Mouse (Mus musculus): ENCODE results near the gene Cacnb2. TPM values are rescaled to one million over a fixed set of nuclear protein-coding genes. Genes with fewer than 3 reads are reported as not detected.
A peak's percentile ranks its signal among the peaks of the same experiment; 100 is the strongest.

Cacnb2 gene
- polyA plus RNA-seq, 1 experiment from 2014 or later: 6.9 TPM

DNA sequence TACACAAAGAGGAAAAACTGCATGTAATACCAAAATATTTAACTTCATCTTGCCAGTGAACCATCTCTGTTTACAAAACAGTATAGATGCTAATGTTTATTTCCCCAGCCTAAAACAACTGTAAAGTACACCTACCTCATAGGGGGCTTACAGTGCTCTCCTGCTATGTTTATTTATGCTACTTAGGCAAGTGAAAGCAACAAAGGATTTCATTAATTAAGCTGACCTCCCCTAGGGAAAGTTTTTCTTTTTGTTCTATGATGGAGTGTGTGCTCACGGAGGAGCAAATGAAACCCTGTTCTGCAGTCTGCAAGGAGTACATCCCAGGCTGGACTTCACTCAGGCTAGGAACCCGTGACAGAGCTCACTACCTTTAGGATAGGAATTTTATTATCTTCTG is 272.2 kb downstream of the Cacnb2 start:
- Histone ChIP-seq H3K4me3 (replicated peaks) (peak overlapping the region; percentile 40), H3K27ac (replicated peaks) (0 out of 2 replicates have a peak overlapping the region, but pooled peaks have one; percentile 23), H3K27me3 (replicated peaks) (no peaks in the 10 kb centered on the region), H3K4me2 (peak overlapping the region; percentile 60), H3K9me3 (replicated peaks) (no peaks in the 10 kb centered on the region), H3K9ac (replicated peaks) (no peak overlapping the region), H3K36me3 (no peaks in the 10 kb centered on the region), H3K4me1 (peaks cover 29% of the 10 kb centered on the region)
- WGBS: 17% methylated on average over 2 of the region's 2 CpGs
- no peak for ATAC-seq (ENCODE audit: low FRiP score)

GRCm38 (mm10) chr2:14875616-14876015 is 272.7 kb downstream of the Cacnb2 start:
- ATAC-seq (ENCODE audit: low FRiP score): peak; percentile 46
- H3K4me3 ChIP-seq (replicated peaks): peak overlapping the region; percentile 40
- peaks cover 29% of the 10 kb centered on the region for H3K4me1 ChIP-seq
- 36% methylated on average over 6 of the region's 6 CpGs for WGBS
- H3K36me3 ChIP-seq: no peaks in the 10 kb centered on the region
- no peak overlapping the region for H3K9ac ChIP-seq (replicated peaks)
- H3K27me3 ChIP-seq (replicated peaks): no peaks in the 10 kb centered on the region
- H3K4me2 ChIP-seq: peak overlapping the region; percentile 60
- H3K27ac ChIP-seq (replicated peaks): peak overlapping the region; percentile 23; the same call in 1 of the 2 replicates
- no peaks in the 10 kb centered on the region for H3K9me3 ChIP-seq (replicated peaks)

DNA sequence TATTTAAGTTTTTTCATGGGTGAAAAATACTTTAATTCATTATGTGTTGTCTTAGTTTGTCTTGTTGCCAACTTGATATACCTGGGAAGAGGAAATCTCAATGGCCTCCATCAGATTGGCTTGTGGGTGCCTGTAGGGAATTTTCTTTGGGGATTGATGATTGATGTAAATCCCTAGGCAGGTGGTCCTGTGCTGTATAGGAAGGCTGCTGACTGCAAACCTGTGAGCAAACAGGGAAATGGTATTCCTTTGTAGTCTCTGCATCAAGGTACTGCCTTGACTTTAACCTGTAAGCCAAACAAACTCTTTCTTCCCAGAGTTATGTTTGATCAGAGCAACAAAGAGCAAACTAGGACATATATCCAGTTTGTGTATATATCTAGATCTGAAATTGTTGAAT is 276.1 kb downstream of the Cacnb2 start:
- H3K4me2 ChIP-seq: no peak overlapping the region
- no peak overlapping the region for H3K4me3 ChIP-seq (replicated peaks)
- H3K27ac ChIP-seq (replicated peaks): no peak overlapping the region
- H3K4me1 ChIP-seq: peaks cover 17% of the 10 kb centered on the region
- no peaks in the 10 kb centered on the region for H3K27me3 ChIP-seq (replicated peaks)
- no peaks in the 10 kb centered on the region for H3K9me3 ChIP-seq (replicated peaks)
- no peak overlapping the region for H3K9ac ChIP-seq (replicated peaks)
- H3K36me3 ChIP-seq: no peaks in the 10 kb centered on the region
- ATAC-seq (ENCODE audit: low FRiP score): no peak

- Histone ChIP-seq H3K9me3 (replicated peaks) (no peaks in the 10 kb centered on the region), H3K9ac (replicated peaks) (no peak overlapping the region), H3K27me3 (replicated peaks) (no peaks in the 10 kb centered on the region), H3K27ac (replicated peaks) (no peak overlapping the region), H3K4me1 (no peaks in the 10 kb centered on the region), H3K4me2 (no peak overlapping the region), H3K36me3 (no peaks in the 10 kb centered on the region), H3K4me3 (replicated peaks) (no peak overlapping the region)
- no peak for ATAC-seq (ENCODE audit: low FRiP score)
- WGBS: 67% methylated on average over 3 of the region's 3 CpGs
These were observed 280.6 kb downstream of the Cacnb2 start for GRCm38 (mm10) chr2:14883460-14883859.

DNA sequence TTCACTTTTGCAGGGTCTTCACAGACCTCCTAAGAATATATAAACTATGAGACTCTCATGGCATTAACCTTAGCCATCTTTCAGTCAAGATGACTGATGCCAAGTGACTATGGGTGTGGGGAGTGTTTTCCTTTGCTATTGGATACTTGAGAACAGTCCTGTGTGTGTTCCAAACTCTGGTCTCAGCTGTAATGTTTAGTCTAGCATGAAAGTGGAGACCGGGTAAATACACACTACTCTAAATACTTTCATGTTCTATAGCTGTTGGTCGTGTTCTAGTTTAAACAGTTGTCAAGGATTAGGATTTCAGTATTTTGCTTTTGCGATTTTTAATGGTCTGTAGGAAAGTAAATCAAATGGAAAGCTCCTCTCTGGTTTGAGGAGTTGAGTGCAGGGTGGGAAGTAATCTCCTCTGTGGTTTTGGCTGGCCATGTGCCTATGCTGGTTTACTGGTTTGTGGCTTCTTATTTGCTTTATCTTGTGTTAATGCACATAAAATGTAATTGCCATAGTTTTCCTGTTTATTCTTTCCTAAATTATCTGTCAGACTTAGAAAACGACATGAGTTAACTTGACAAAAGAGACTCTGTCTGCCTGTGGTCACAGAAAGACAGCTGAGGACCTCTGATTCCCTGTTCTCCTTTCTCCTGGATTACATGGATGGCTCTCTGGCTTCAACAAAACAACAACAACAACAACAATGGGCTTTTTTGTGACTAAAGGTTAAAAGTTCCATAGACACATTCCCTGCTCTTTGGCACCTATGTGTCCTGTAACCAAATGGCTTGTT is 285.7 kb downstream of the Cacnb2 start:
- Histone ChIP-seq H3K9ac (replicated peaks) (no peak overlapping the region), H3K4me1 (no peaks in the 10 kb centered on the region), H3K4me2 (no peak overlapping the region), H3K27me3 (replicated peaks) (no peaks in the 10 kb centered on the region), H3K27ac (replicated peaks) (no peak overlapping the region), H3K4me3 (replicated peaks) (no peak overlapping the region), H3K9me3 (replicated peaks) (no peaks in the 10 kb centered on the region), H3K36me3 (no peaks in the 10 kb centered on the region)
- ATAC-seq (ENCODE audit: low FRiP score): no peak
- 69% methylated on average over 4 of the region's 4 CpGs for WGBS

DNA sequence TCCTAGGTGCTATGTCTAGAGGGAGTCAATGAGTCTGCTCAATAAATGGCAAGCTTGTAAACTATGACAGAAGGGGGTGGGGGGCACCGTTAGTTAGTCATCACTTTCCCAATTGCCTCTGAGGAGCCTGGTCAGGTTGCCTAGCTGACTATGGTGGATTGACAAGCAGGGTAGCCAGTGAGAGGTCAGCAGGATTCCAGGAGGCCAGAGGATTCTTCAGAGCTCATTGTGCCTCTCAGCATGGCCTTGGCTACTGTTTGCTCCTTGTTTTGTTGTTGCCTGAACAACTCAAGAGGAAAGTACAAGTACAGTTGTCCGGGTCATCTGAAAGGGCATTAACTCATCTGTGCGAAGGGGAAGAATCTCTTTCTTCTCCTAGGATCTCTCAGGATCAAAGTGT is 300.9 kb downstream of the Cacnb2 start:
- H3K27me3 ChIP-seq (replicated peaks): no peaks in the 10 kb centered on the region
- no peak overlapping the region for H3K4me2 ChIP-seq
- no peak for ATAC-seq (ENCODE audit: low FRiP score)

GRCm38 (mm10) chr2:14904865-14905264 is 302.0 kb downstream of the Cacnb2 start:
- Histone ChIP-seq H3K4me1 (peaks cover 7% of the 10 kb centered on the region; the same call in 1 of the 2 replicates), H3K4me3 (replicated peaks) (no peak overlapping the region), H3K27me3 (replicated peaks) (no peaks in the 10 kb centered on the region), H3K27ac (replicated peaks) (no peak overlapping the region), H3K9ac (replicated peaks) (no peak overlapping the region), H3K36me3 (no peaks in the 10 kb centered on the region), H3K4me2 (no peak overlapping the region), H3K9me3 (replicated peaks) (no peaks in the 10 kb centered on the region)
- 97% methylated on average over 2 of the region's 2 CpGs for WGBS
- ATAC-seq (ENCODE audit: low FRiP score): no peak

More for the DNA sequence above, 300.9 kb downstream of the Cacnb2 start:
- Histone ChIP-seq H3K9me3 (replicated peaks) (no peaks in the 10 kb centered on the region), H3K36me3 (no peaks in the 10 kb centered on the region), H3K4me1 (peaks cover 7% of the 10 kb centered on the region; the same call in 1 of the 2 replicates), H3K9ac (replicated peaks) (no peak overlapping the region), H3K27ac (replicated peaks) (no peak overlapping the region), H3K4me3 (replicated peaks) (no peak overlapping the region)
- 33% methylated on average over 3 of the region's 3 CpGs for WGBS

DNA sequence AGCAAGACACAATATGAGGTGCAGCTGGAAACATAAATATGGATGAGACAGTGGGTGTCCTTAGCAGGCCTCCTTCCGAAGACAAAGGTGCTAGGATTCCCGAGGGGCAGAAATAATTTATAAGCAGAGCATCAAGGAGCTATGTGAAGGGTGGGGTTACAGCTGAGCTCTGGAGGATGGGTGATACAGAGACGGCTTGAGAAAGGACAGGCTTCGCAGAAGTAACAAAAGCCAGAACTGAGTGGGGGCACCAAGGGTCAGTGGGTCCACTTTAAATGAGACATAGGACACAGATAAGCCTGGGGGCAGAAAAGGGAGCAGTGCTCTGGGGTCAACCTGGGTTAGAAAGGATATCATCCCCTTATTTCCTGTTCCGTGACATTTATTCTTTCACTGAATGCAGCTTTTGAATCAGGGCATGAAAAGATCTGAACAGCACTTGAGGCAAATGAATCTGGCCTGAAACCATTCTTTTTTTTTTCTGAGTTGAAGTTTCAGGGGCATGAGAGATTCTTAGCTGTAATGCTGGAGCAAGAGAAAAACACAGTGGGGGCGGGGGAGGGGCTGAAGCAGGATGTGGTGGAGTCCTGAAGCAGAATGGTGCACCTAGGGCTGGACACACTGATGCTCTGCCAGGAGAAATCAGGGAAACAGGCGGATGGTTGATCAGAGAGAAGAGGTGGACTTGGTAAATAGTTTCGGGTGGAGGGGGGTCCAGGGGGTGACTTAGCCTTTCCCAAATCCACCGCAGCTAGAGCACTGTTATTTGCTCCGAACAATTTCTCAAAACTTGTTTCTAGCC is 304.4 kb downstream of the Cacnb2 start:
- Histone ChIP-seq H3K27ac (replicated peaks) (no peak overlapping the region), H3K4me1 (peaks cover 7% of the 10 kb centered on the region; the same call in 1 of the 2 replicates), H3K36me3 (no peaks in the 10 kb centered on the region), H3K27me3 (replicated peaks) (no peaks in the 10 kb centered on the region), H3K9me3 (replicated peaks) (no peaks in the 10 kb centered on the region), H3K4me2 (no peak overlapping the region), H3K4me3 (replicated peaks) (no peak overlapping the region), H3K9ac (replicated peaks) (no peak overlapping the region)
- WGBS: 41% methylated on average over 10 of the region's 10 CpGs
- no peak for ATAC-seq (ENCODE audit: low FRiP score)

DNA sequence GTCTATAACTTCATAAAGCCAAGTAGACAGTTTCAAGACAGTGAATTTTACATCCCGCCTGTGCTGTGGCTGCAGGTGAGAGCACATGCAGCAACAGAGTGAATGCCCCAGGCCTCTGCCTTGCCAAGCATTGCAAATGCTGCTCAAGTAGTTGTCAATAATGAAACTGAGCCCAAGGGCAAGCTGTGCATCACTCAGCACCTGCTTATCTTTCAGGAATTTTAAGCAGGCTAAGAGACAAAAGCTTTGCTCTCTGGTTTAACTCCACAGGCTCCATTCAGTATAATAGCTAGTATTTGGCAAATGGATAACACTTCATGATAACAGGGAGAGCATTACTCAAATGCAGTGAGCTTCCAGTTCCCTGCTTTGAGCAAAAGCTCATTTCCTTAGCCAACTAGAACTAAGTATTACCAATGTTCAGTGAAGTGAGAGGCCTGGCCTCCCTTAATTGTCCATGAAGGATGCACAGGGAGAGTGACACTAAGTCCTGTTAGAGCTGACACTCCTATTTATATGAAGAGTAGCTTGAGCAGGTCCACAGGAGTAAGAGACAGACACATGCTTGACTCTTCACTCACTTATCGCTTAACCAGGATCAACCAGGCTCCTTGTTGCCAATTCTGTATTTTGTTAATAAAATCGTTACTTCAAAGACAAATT is 314.8 kb downstream of the Cacnb2 start:
- H3K27ac ChIP-seq (replicated peaks): 0 out of 2 replicates have a peak overlapping the region, but pooled peaks have one; percentile 23
- H3K9me3 ChIP-seq (replicated peaks): no peaks in the 10 kb centered on the region
- H3K4me1 ChIP-seq: no peaks in the 10 kb centered on the region
- 77% methylated on average over 3 of the region's 3 CpGs for WGBS
- no peaks in the 10 kb centered on the region for H3K36me3 ChIP-seq
- H3K27me3 ChIP-seq (replicated peaks): no peaks in the 10 kb centered on the region
- no peak overlapping the region for H3K4me2 ChIP-seq
- H3K4me3 ChIP-seq (replicated peaks): no peak overlapping the region
- no peak overlapping the region for H3K9ac ChIP-seq (replicated peaks)
- peak; percentile 59 for ATAC-seq (ENCODE audit: low FRiP score)

DNA sequence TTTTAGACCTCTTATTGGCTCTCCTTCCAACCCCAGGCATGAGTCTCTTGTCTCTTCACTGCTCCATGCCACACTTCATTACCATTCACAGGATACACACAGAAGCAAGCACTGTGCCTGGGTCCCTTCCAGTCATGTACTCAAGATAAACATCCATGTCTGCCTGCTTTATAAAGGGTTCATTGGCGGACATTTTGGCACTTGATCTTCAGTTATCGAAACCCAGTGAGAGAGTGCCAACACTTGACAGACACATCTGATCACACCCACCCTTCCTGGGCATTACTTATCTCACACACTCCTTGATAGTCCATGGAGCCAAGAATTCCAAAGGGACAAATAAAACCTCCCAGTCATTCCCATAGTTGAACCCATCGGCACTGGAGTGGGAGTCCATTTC is 327.0 kb downstream of the Cacnb2 start:
- H3K4me1 ChIP-seq: no peaks in the 10 kb centered on the region
- no peak overlapping the region for H3K27ac ChIP-seq (replicated peaks)
- ATAC-seq (ENCODE audit: low FRiP score): no peak
- H3K4me2 ChIP-seq: no peak overlapping the region
- H3K36me3 ChIP-seq: no peaks in the 10 kb centered on the region
- H3K27me3 ChIP-seq (replicated peaks): no peaks in the 10 kb centered on the region
- no peak overlapping the region for H3K9ac ChIP-seq (replicated peaks)
- no peak overlapping the region for H3K4me3 ChIP-seq (replicated peaks)
- no peaks in the 10 kb centered on the region for H3K9me3 ChIP-seq (replicated peaks)
- 87% methylated on average over 3 of the region's 3 CpGs for WGBS

- Histone ChIP-seq H3K4me1 (no peaks in the 10 kb centered on the region), H3K4me2 (no peak overlapping the region), H3K9ac (replicated peaks) (no peak overlapping the region), H3K27me3 (replicated peaks) (no peaks in the 10 kb centered on the region), H3K36me3 (no peaks in the 10 kb centered on the region), H3K4me3 (replicated peaks) (no peak overlapping the region), H3K9me3 (replicated peaks) (no peaks in the 10 kb centered on the region), H3K27ac (replicated peaks) (no peak overlapping the region)
- WGBS: 91% methylated on average over 2 of the region's 2 CpGs
- ATAC-seq (ENCODE audit: low FRiP score): no peak
These were observed 329.1 kb downstream of the Cacnb2 start for GRCm38 (mm10) chr2:14931968-14932367.
